Mouse (Mus musculus) cortical plate, adult 2 months (tissue): ENCODE measurements at regions not wholly inside any gene's neighbourhood (a gene's known extent, or its start where the extent isn't known, plus 50 kb on each side); places are given as distances from the start of the nearest gene placed in this dataset.

Experiments used
- CTCF ChIP-seq: fragments of 200-500 bp; IDR thresholded peaks from 2 replicates; pipeline ENCODE4 v1.5.1; 2011; ENCODE audit warnings: mild to moderate bottlenecking, control low read depth, low read length; ENCODE audit not compliant: insufficient read depth; ENCODE audit errors: extremely low read depth
- POLR2A ChIP-seq: fragments of 200-500 bp; IDR thresholded peaks from 2 replicates; pipeline ENCODE4 v1.6.1; 2011; ENCODE audit warnings: mild to moderate bottlenecking, low read length, control low read depth; ENCODE audit not compliant: insufficient read depth; ENCODE audit errors: extremely low read depth

- TF ChIP-seq CTCF (no peak), POLR2A (no peak)
These were observed 126.5 kb downstream of the Tmem161b start for GRCm38 (mm10) chr13:84348701-84348975.
